Mouse (Mus musculus) MEL (cell line): ENCODE measurements around the gene Tmem240. TPM values are rescaled to one million over a fixed set of nuclear protein-coding genes. Genes with fewer than 3 reads are reported as not detected.
A peak's percentile ranks its signal among the peaks of the same experiment; 100 is the strongest.

Experiments
- DNase-seq: peaks from one replicate; pipeline ENCODE4 v3.0.0; 2011; ENCODE audit warnings: low read depth, low spot score
- H3K27ac ChIP-seq: 2 replicates; pipeline ENCODE4 v1.5.1; 2012; ENCODE audit warnings: low read depth, mild to moderate bottlenecking, control low read depth, low read length, moderate library complexity; ENCODE audit not compliant: control insufficient read depth
- H3K27me3 ChIP-seq, 2 experiments: fragments of 150-350 bp in 1 of 2; sonication (generic) in 1 of 2; 2 replicates each; pipeline ENCODE4 v1.6.1; 2012; ENCODE audit warnings: low read length in 2 of 2, mild to moderate bottlenecking in 2 of 2, improper control_type of control experiment in 1 of 2, moderate library complexity in 1 of 2; ENCODE audit not compliant: insufficient read depth in 2 of 2, control insufficient read depth in 1 of 2
- H3K36me3 ChIP-seq, 2 experiments: 2 replicates each; pipeline ENCODE4 v1.6.1; 2012 to 2014; ENCODE audit warnings: low read length in 2 of 2, improper control_type of control experiment in 1 of 2, inconsistent platforms in 1 of 2, mild to moderate bottlenecking in 1 of 2; ENCODE audit not compliant: insufficient read depth in 2 of 2, control insufficient read depth in 1 of 2
- H3K4me1 ChIP-seq, 2 experiments: fragments of 150-350 bp in 1 of 2; sonication (generic) in 1 of 2; 2 replicates each; pipeline ENCODE4 v1.6.1; 2012; ENCODE audit warnings: low read length in 2 of 2, improper control_type of control experiment in 1 of 2, mild to moderate bottlenecking in 1 of 2; ENCODE audit not compliant: insufficient read depth in 2 of 2, control insufficient read depth in 1 of 2
- H3K4me3 ChIP-seq, 2 experiments: fragments of 150-350 bp in 1 of 2; sonication (generic) in 1 of 2; 2 replicates each; pipeline ENCODE4 v1.5.1; 2012; ENCODE audit warnings: low read depth in 2 of 2, low read length in 2 of 2, mild to moderate bottlenecking in 2 of 2, moderate library complexity in 2 of 2, control low read depth in 1 of 2, improper control_type of control experiment in 1 of 2; ENCODE audit not compliant: control insufficient read depth in 1 of 2, insufficient read depth in 1 of 2
- H3K79me2 ChIP-seq: 2 replicates; pipeline ENCODE4 v1.6.1; 2012; ENCODE audit warnings: mild to moderate bottlenecking, low read length, moderate library complexity; ENCODE audit not compliant: control insufficient read depth, poor library complexity, insufficient read depth
- H3K9ac ChIP-seq: 2 replicates; pipeline ENCODE4 v1.6.1; 2012; ENCODE audit warnings: low read depth, mild to moderate bottlenecking, control low read depth, low read length, moderate library complexity; ENCODE audit not compliant: control insufficient read depth, poor library complexity, severe bottlenecking
- H3K9me3 ChIP-seq: fragments of 150-350 bp; sonication (generic); replicated peaks from 2 replicates; pipeline ENCODE4 v1.6.1; 2012; ENCODE audit warnings: mild to moderate bottlenecking, low read length, improper control_type of control experiment, moderate library complexity; ENCODE audit not compliant: insufficient read depth
- BHLHE40 ChIP-seq: IDR thresholded peaks from 2 replicates; pipeline ENCODE4 v1.6.1; 2012; ENCODE audit warnings: low read depth, mild to moderate bottlenecking, inconsistent platforms, low read length, improper control_type of control experiment, borderline replicate concordance
- CHD1 ChIP-seq: IDR thresholded peaks from 2 replicates; pipeline ENCODE4 v1.6.1; 2012; ENCODE audit warnings: low read depth, mild to moderate bottlenecking, inconsistent platforms, low read length, improper control_type of control experiment
- E2F4 ChIP-seq: IDR thresholded peaks from 2 replicates; pipeline ENCODE4 v1.6.1; 2011; ENCODE audit warnings: low read depth, low read length, improper control_type of control experiment, borderline replicate concordance
- EP300 ChIP-seq, 2 experiments: IDR thresholded peaks; 2 replicates each; pipeline ENCODE4 v1.6.1; 2011; ENCODE audit warnings: improper control_type of control experiment in 2 of 2, low read length in 2 of 2, low read depth in 1 of 2, mild to moderate bottlenecking in 1 of 2
- ETS1 ChIP-seq: IDR thresholded peaks from 2 replicates; pipeline ENCODE4 v1.6.1; 2012; ENCODE audit warnings: low read depth, mild to moderate bottlenecking, inconsistent platforms, low read length, improper control_type of control experiment, moderate library complexity
- GABPA ChIP-seq: IDR thresholded peaks from 2 replicates; pipeline ENCODE4 v1.6.1; 2012; ENCODE audit warnings: low read depth, mild to moderate bottlenecking, inconsistent platforms, low read length, improper control_type of control experiment, moderate library complexity
- GATA1 ChIP-seq: IDR thresholded peaks from 2 replicates; pipeline ENCODE4 v1.6.1; 2011; ENCODE audit warnings: low read depth, low read length, improper control_type of control experiment
- HCFC1 ChIP-seq: IDR thresholded peaks from 2 replicates; pipeline ENCODE4 v1.6.1; 2012; ENCODE audit warnings: low read depth, mild to moderate bottlenecking, inconsistent platforms, low read length, improper control_type of control experiment, moderate library complexity
- KAT2A ChIP-seq: conservative IDR thresholded peaks from 2 replicates; pipeline ENCODE4 v1.6.1; 2012; ENCODE audit warnings: low read depth, low read length, improper control_type of control experiment, inconsistent platforms
- MAX ChIP-seq: IDR thresholded peaks from 2 replicates; pipeline ENCODE4 v1.6.1; 2011; ENCODE audit warnings: low read length, improper control_type of control experiment
- MAZ ChIP-seq: IDR thresholded peaks from 2 replicates; pipeline ENCODE4 v1.6.1; 2012; ENCODE audit warnings: low read depth, mild to moderate bottlenecking, inconsistent platforms, low read length, improper control_type of control experiment
- MEF2A ChIP-seq: IDR thresholded peaks from 2 replicates; pipeline ENCODE4 v1.6.1; 2014; ENCODE audit warnings: low read depth, mild to moderate bottlenecking, inconsistent platforms, low read length, improper control_type of control experiment; ENCODE audit not compliant: poor library complexity, insufficient replicate concordance, severe bottlenecking; ENCODE audit errors: extremely low read depth
- MXI1 ChIP-seq: IDR thresholded peaks from 2 replicates; pipeline ENCODE4 v1.6.1; 2011; ENCODE audit warnings: mild to moderate bottlenecking, low read depth, low read length, improper control_type of control experiment
- MYB ChIP-seq: IDR thresholded peaks from 2 replicates; pipeline ENCODE4 v1.6.1; 2011; ENCODE audit warnings: mild to moderate bottlenecking, low read depth, low read length, improper control_type of control experiment
- MYC ChIP-seq: IDR thresholded peaks from 2 replicates; pipeline ENCODE4 v1.6.1; 2011; ENCODE audit warnings: low read depth, mild to moderate bottlenecking, low read length, improper control_type of control experiment, moderate library complexity
- NELFE ChIP-seq: IDR thresholded peaks from 2 replicates; pipeline ENCODE4 v1.6.1; 2011; ENCODE audit warnings: low read depth, low read length, improper control_type of control experiment
- NRF1 ChIP-seq: IDR thresholded peaks from 2 replicates; pipeline ENCODE4 v1.6.1; 2014; ENCODE audit warnings: low read depth, mild to moderate bottlenecking, inconsistent platforms, low read length, improper control_type of control experiment, moderate library complexity; ENCODE audit not compliant: poor library complexity, insufficient read depth, severe bottlenecking
- POLR2A ChIP-seq, 2 experiments: IDR thresholded peaks; 2 replicates each; pipeline ENCODE4 v1.6.1; 2011 to 2012; ENCODE audit warnings: low read length in 2 of 2, mild to moderate bottlenecking in 2 of 2, control low read depth in 1 of 2, improper control_type of control experiment in 1 of 2, low read depth in 1 of 2, moderate library complexity in 1 of 2; ENCODE audit not compliant: control insufficient read depth in 1 of 2, insufficient read depth in 1 of 2, poor library complexity in 1 of 2
- POLR2AphosphoS2 ChIP-seq: IDR thresholded peaks from 2 replicates; pipeline ENCODE4 v1.6.1; 2011; ENCODE audit warnings: low read length, improper control_type of control experiment
- RCOR1 ChIP-seq: IDR thresholded peaks from 2 replicates; pipeline ENCODE4 v1.6.1; 2012; ENCODE audit warnings: low read depth, mild to moderate bottlenecking, inconsistent platforms, low read length, improper control_type of control experiment
- SMC3 ChIP-seq: IDR thresholded peaks from 2 replicates; pipeline ENCODE4 v1.6.1; 2011; ENCODE audit warnings: low read depth, low read length, improper control_type of control experiment
- TAL1 ChIP-seq: IDR thresholded peaks from 2 replicates; pipeline ENCODE4 v1.6.1; 2012; ENCODE audit warnings: mild to moderate bottlenecking, inconsistent platforms, low read length, moderate library complexity, mixed read lengths
- TBP ChIP-seq: IDR thresholded peaks from 2 replicates; pipeline ENCODE4 v1.8.0; 2011; ENCODE audit warnings: low read depth, low read length, improper control_type of control experiment
- TCF12 ChIP-seq: IDR thresholded peaks from 2 replicates; pipeline ENCODE4 v1.6.1; 2014; ENCODE audit warnings: low read depth, mild to moderate bottlenecking, inconsistent platforms, low read length, improper control_type of control experiment, moderate library complexity
- UBTF ChIP-seq: IDR thresholded peaks from 2 replicates; pipeline ENCODE4 v1.6.1; 2012; ENCODE audit warnings: low read depth, mild to moderate bottlenecking, inconsistent platforms, low read length, improper control_type of control experiment, moderate library complexity, borderline replicate concordance; ENCODE audit not compliant: insufficient read depth
- USF2 ChIP-seq, 2 experiments: IDR thresholded peaks; 2 replicates each; pipeline ENCODE4 v1.6.1; 2011 to 2012; ENCODE audit warnings: improper control_type of control experiment in 2 of 2, low read length in 2 of 2, borderline replicate concordance in 1 of 2, inconsistent platforms in 1 of 2, low read depth in 1 of 2, mild to moderate bottlenecking in 1 of 2; ENCODE audit not compliant: insufficient read depth in 1 of 2
- ZC3H11A ChIP-seq: IDR thresholded peaks from 2 replicates; pipeline ENCODE4 v1.6.1; 2012; ENCODE audit warnings: low read depth, mild to moderate bottlenecking, inconsistent platforms, low read length, improper control_type of control experiment
- ZMIZ1 ChIP-seq: IDR thresholded peaks from 2 replicates; pipeline ENCODE4 v1.6.1; 2012; ENCODE audit warnings: low read depth, mild to moderate bottlenecking, inconsistent platforms, low read length, improper control_type of control experiment, moderate library complexity
- ZNF384 ChIP-seq: IDR thresholded peaks from 2 replicates; pipeline ENCODE4 v1.6.1; 2012; ENCODE audit warnings: low read depth, mild to moderate bottlenecking, inconsistent platforms, low read length, improper control_type of control experiment
- polyA plus RNA-seq, 2 experiments: library from polyadenylated mRNA; stranded (reverse) in 1 of 2; unstranded in 1 of 2; fragments of >175 nt in 1 of 2; fragments of >200 nt in 1 of 2; gene quantifications; 2 replicates each; pipeline versions ENCODE4 v1.2.1 to v1.2.4; 2012; ENCODE audit warnings: low replicate concordance in 2 of 2, low read depth in 1 of 2; ENCODE audit not compliant: insufficient read length in 2 of 2, insufficient read depth in 1 of 2, missing spikeins in 1 of 2
- total RNA-seq: library from RNA; depleted of rRNA; stranded (reverse); fragments of 300-350 nt; gene quantifications from 2 replicates; pipeline ENCODE4 v1.2.3, GENCODE M21; 2012

The Tmem240 gene
- total and polyA plus RNA-seq, 3 experiments, result 0.27 to 0.33 TPM; not detected in 1

DNA sequence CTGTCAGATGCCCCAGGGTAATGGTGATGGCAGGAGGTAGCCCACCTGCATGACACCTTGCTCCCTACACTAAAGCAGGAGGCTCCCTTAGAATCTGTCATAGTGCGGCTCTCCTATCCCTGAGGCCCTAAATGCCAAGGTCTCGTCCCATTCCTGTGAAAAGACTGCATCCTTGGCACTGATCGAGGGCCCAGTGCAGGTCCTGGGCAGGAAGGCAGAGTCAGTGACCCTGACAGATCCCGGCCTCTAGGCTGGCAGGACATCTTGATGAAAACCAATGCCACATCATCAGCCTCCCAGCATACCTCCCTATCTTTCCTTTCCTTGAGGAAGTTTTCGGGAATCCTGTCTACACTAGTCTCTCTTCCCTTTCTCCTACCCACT is 34.9 kb downstream of the Tmem240 start:
- DNase-seq, result no peak
- Histone ChIP-seq H3K27ac (no peak overlapping the region), H3K4me3 (peak overlapping the region; percentile 73 to 84), H3K27me3 (no peaks in the 10 kb centered on the region), H3K79me2 (peaks cover 3% of the 10 kb centered on the region; the same call in 1 of the 2 replicates), H3K36me3 (peaks cover 0 to 2% of the 10 kb centered on the region in 2 experiments; a peak in 1 of 4 replicates), H3K4me1 (peaks cover 0 to 14% of the 10 kb centered on the region in 2 experiments; a peak in 2 of 4 replicates), H3K9me3 (no peaks in the 10 kb centered on the region), H3K9ac (peak overlapping the region; percentile 97)
- TF ChIP-seq ZMIZ1 (0 out of 2 replicates have a peak, but pooled peaks have one; percentile 14), NELFE (no peak), RCOR1 (no peak)

DNA sequence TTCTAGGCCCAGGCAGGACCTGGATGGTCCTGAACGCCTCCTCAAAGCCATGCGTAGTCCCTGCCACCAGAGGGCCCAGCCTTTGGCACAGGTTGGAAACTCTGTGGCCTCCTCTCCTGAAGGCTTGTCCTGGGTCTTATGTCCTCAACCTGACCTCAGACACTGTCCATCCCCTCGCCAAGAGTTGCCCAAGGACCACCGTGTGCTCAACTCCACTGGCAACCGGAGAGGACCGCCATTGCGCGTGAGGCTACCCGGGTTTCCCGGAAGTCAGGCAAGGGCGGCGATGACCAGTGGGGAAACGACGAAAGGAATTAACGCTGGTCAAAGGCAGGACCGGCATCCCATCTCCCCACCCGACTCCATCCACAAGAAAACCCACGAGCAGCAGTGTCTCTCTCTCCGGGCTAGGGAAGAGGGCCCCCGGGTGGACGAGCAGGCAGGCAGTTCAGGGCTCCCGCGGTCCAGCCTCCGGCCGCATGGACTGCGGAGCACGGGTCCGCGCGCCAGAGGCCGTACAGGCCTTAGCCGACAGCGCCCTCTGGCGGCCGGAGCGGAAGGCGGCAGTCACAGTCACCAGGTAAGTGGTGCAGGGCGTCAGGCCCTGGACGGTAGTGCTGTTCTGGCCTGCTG is 35.4 kb downstream of the Tmem240 start:
- no peaks in the 10 kb centered on the region for H3K27me3 ChIP-seq
- no peaks in the 10 kb centered on the region for H3K9me3 ChIP-seq
- peaks cover 0 to 2% of the 10 kb centered on the region in 2 experiments; a peak in 1 of 4 replicates for H3K36me3 ChIP-seq
- H3K4me3 ChIP-seq, result peak overlapping the region; percentile 73 to 84
- peaks cover 0 to 15% of the 10 kb centered on the region in 2 experiments; a peak in 2 of 4 replicates for H3K4me1 ChIP-seq
- DNase-seq, result peak; percentile 87
- H3K79me2 ChIP-seq, result peaks cover 3% of the 10 kb centered on the region; the same call in 1 of the 2 replicates
- H3K27ac ChIP-seq, result peak overlapping the region; percentile 55
- H3K9ac ChIP-seq, result peak overlapping the region; percentile 97
- TF ChIP-seq MYC, result no peak
- TF ChIP-seq MYB, result no peak
- TF ChIP-seq HCFC1, result peak; percentile 71
- TF ChIP-seq TBP, result 0 out of 2 replicates have a peak, but pooled peaks have one; percentile 14
- peak; percentile 37; the same call in 1 of the 2 replicates for TF ChIP-seq TCF12
- no peak for TF ChIP-seq GABPA
- TF ChIP-seq NRF1, result no peak
- peak; percentile 66; the same call in 1 of the 2 replicates for TF ChIP-seq MXI1
- TF ChIP-seq CHD1, result no peak
- TF ChIP-seq TAL1, result no peak
- no peak; the same call in 1 of the 2 replicates for TF ChIP-seq MAZ
- TF ChIP-seq UBTF, result no peak
- TF ChIP-seq E2F4, result no peak
- TF ChIP-seq ZMIZ1, result no peak
- TF ChIP-seq KAT2A, result no peak
- TF ChIP-seq POLR2AphosphoS2, result peak; percentile 60; the same call in 1 of the 2 replicates
- peak; percentile 73 for TF ChIP-seq MAX
- TF ChIP-seq ZC3H11A, result peak; percentile 33; the same call in 1 of the 2 replicates
- peak; percentile 60 for TF ChIP-seq SMC3
- TF ChIP-seq MEF2A, result no peak
- TF ChIP-seq EP300 (IDR thresholded peaks at IDR 0.05; ENCODE audit: low read depth in 1 of 2, low read length in 2 of 2), result no peak
- TF ChIP-seq BHLHE40, result no peak
- no peak for TF ChIP-seq GATA1
- peak; percentile 69 for TF ChIP-seq NELFE
- TF ChIP-seq POLR2A (IDR thresholded peaks at IDR 0.05; ENCODE audit: control insufficient read depth in 1 of 2, insufficient read depth in 1 of 2, low read depth in 1 of 2, low read length in 2 of 2, poor library complexity in 1 of 2), result peak; percentile 85 to 91
- TF ChIP-seq ZNF384, result no peak
- TF ChIP-seq USF2 (IDR thresholded peaks at IDR 0.05; ENCODE audit: borderline replicate concordance in 1 of 2, insufficient read depth in 1 of 2, low read depth in 1 of 2, low read length in 2 of 2), result no peak
- no peak for TF ChIP-seq RCOR1
- no peak for TF ChIP-seq ETS1
